ENCODE assay signal across 2 mouse cellular contexts in the genomic region with DNA sequence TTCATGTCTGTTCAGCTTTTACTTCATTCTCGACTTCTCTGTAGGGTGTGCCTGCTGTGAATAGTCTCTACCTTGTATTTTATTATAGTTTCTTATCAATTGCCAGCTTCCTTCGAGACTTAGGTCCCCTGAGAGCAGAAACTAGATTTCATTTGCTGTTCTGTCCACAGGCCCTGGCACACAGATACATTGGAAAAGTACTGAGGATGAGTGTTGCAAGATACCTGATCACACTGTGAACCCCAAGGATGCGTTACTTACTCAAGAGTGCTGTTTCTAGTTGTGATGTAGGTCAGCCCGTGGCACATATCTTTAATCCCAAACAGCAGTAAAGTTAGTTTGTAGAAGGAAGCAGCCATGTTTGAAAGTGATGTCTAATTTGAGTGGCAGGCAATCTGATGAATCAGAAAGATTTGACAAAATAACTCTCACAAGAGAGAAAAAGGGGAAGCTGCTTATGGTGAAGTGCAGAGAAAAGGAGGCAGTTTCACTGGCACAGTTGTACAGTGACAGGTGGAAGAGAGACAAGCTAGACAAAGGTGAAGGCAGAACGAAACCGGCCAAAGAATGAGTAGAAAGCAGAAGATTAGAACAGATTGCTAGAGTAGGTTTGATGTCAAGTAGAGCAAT.
TF ChIP-seq lines count a peak whose summit lies in the region.

No protein-coding gene starts in this region.

TF ChIP-seq in CH12.LX, 34 proteins besides CTCF, POLR2A, EP300 and RAD21:
- TF ChIP-seq GABPA (IDR thresholded peaks at IDR 0.05; ENCODE audit: insufficient replicate concordance, low read depth, low read length) (no peak), TBP (conservative IDR thresholded peaks at IDR 0.05; ENCODE audit: low read depth, low read length) (0 out of 2 replicates have a peak, but pooled peaks have one; percentile 16), BHLHE40 (IDR thresholded peaks at IDR 0.05; ENCODE audit: low read depth, low read length) (no peak), UBTF (IDR thresholded peaks at IDR 0.05; ENCODE audit: low read depth, low read length) (no peak)
TF ChIP-seq in CH12.LX: peak in this region for 1.

TF ChIP-seq in ES-E14, 5 proteins besides CTCF, POLR2A, EP300 and RAD21:
- TF ChIP-seq ZNF384 (IDR thresholded peaks at IDR 0.05; ENCODE audit: low read depth, low read length) (no peak), HCFC1 (IDR thresholded peaks at IDR 0.05; ENCODE audit: borderline replicate concordance, insufficient read depth, low read length) (no peak), CHD2 (IDR thresholded peaks at IDR 0.05; ENCODE audit: low read depth, low read length) (no peak), MAFK (IDR thresholded peaks at IDR 0.05; ENCODE audit: insufficient read depth, low read depth, low read length) (no peak), ZC3H11A (IDR thresholded peaks at IDR 0.05; ENCODE audit: borderline replicate concordance, low read depth, low read length) (no peak)
